Mouse (Mus musculus) megakaryocyte, embryonic 14.5 days (primary cell): ENCODE measurements at regions not wholly inside any gene's neighbourhood (a gene's known extent, or its start where the extent isn't known, plus 50 kb on each side); places are given as distances from the start of the nearest gene placed in this dataset.

Source experiments
- FLI1 ChIP-seq: IDR thresholded peaks from 2 replicates; pipeline ENCODE4 v1.6.1; 2012; ENCODE audit warnings: low read length, inconsistent platforms, mixed read lengths
- GATA1 ChIP-seq: IDR thresholded peaks from 3 replicates; pipeline ENCODE4 v1.6.1; 2012; ENCODE audit warnings: mixed read lengths, low read length, inconsistent platforms, borderline replicate concordance

GRCm38 (mm10) chr13:107736581-107736980 is 307.7 kb upstream of the Smim15 start:
- TF ChIP-seq GATA1: no peak
- no peak for TF ChIP-seq FLI1
